Mouse (Mus musculus) mouse trophoblast stem cell (cell line): ENCODE results near the gene Isca1.
"Not testable (repeated sequence)": the region's sequence is repeated elsewhere in the genome, so short reads cannot be mapped to it uniquely, and the experiment has no call there.

Source experiments
- in situ Hi-C, 2 experiments: fragments of 300-500 bp; cut with MseI, MboI; formaldehyde crosslinking; loops; 2 replicates in 1 of 2; 3 replicates in 1 of 2; pipeline ENCODE4 v1.15.1; 2025

Isca1 gene

DNA sequence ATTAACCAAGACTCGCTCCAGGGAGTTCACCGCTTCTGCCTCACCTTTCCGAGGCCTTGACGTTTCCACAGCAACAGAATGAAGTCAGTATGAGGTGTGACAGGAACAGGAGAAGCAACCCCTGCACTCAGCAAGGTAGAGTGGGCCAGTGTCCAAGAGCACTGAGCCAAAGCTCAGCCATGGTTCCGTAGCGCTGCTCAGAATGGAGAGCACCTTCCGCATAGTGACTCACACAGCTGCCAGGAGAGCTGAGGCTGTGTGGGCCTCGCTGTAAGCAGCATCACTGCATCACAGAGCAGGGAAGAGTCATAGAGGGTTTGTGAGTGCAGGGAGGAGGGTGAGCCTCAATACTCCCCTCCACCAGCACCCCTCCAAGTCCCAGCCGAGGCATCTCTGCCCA lies 22.9 kb downstream of the Isca1 start, which contains the start of gene 1700014D04Rik:
1700014D04Rik (minus strand) TSS at position 42 of the 400 bp plus-strand sequence.
- in situ Hi-C loops = no loop called here

DNA sequence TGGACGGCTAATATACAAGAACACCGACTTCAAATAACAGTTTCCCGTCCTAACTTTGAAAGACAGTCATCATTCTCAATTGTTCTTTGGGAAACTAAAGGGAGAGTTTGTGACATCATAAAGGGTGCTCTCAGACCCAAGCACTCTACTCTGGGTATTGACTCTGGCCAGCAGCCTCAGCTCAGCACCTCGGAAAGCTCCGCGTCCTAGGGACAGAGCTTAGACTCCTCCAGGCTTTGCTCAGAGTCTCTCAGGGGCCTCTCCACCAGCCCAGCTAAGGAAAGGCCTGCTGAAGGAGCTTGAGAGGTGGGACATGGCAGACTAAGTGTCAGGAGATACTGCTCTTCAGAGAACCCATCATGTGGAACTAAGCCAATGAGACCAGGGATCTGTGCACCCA lies 23.4 kb downstream of the Isca1 start:
- in situ Hi-C loops = no loop called here

DNA sequence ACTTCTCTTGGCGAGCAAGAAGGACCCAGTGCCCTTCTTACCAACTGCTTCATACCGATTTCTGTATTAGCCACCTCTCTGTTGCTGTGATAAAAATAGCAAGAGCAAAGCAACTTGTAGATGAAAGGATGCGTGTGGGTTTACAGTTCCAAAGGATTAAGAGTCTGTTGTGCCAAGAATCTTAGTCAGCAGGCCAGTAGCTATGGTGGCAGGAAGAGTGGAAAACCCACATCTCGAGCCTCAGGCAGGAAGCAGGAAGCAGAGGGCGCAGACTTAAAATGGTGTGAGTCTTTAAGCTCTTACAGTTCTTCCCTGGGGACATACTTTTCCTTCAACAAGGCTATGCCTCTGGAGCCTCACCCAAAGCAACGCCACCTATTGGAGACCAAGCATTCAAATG lies 24.1 kb downstream of the Isca1 start:
- in situ Hi-C loops = no loop called here

DNA sequence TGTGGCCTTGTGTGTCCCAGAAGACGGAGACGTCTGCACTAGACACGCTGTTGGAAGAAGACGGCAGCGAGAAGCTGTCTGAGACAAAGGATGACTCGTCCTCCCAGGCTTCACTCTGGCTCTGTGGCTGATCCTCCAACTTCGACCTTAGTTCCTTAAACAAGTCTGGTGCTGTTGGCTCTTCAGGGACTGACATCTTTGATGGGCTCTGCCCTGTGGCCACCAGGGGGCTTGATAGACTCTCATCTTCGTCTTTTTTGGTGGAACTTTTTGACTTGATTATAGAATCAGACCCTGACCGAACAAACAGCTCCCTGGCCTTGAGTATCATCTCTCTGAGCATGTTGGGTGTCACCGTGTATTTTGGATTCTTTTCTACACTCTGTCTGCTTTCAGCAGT lies 27.9 kb downstream of the Isca1 start:
- in situ Hi-C loops = no loop called here

GRCm38 (mm10) chr13:59741096-59741495 lies 28.5 kb downstream of the Isca1 start:
- in situ Hi-C loops = no loop called here

GRCm38 (mm10) chr13:59739397-59739796 lies 30.2 kb downstream of the Isca1 start:
- in situ Hi-C loops = no loop called here

- in situ Hi-C loops = no loop called here
Observed at GRCm38 (mm10) chr13:59738455-59738854, 31.2 kb downstream of the Isca1 start.

GRCm38 (mm10) chr13:59735190-59735589 lies 34.4 kb downstream of the Isca1 start:
- in situ Hi-C loops = no loop called here

DNA sequence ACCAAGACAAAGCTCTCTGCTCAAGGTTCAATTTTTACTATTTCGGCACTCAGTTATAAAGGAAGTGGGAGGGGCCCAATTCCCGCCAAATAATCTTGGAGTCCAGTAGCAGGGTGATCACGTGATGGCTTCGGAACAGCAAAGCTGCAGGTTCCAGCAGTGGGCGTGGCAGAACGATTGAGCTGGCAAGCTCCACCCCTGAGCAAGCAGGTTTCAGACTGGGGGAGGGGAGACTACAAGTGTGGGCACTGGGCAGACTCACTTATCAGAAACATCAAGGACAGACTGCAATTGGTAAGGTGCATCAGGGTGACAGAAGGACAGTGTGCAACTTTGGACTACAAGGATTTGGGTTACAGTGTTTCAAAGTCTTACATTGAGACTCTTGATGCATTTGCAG lies 35.3 kb downstream of the Isca1 start:
- in situ Hi-C loops = not testable (repeated sequence)

DNA sequence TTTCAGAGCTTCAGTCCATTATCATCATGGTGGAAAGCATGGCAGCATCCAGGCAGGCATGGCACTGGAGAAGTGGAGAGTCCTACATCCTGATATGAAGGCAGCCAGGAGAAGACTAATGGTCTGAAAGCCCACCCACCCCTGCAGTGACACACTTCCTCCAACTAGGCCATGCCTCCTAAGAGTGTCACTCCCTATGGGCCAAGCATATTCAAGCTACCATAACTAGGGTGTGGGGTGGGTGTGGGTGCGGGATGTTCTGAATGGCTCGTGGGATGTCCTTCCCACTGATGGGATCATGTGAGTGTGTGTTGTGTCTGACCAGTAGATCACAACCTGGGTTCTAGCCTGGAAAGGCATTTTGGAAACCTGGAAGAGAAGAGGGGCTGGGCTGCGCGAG lies 35.7 kb downstream of the Isca1 start:
- in situ Hi-C loops = no loop called here

DNA sequence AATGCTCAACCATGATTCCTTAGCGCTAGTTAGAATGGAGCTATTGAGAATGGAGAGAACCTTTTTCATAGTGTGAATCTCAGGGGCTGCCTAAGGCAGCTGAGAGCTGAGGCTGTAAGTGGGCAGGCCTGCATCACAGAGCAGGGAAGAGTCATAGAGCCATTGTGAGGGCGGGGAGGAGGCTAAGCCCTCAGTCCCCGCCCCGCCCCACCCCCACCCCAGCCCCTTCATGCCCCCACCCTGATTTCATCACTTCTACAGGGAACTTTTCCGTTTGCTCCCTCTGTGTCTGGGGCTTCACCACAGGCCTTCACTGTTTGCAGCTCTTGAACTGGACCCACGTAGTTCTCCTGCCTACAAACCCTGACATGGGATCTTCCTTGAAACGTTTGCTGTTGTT lies 38.0 kb downstream of the Isca1 start, which contains the start of gene Spata31d1d:
Spata31d1d (minus strand) TSS at position 101 of the 400 bp plus-strand sequence.
- in situ Hi-C loops = no loop called here

- in situ Hi-C loops = no loop called here
Observed at GRCm38 (mm10) chr13:59728378-59729093, 41.1 kb downstream of the Isca1 start.

GRCm38 (mm10) chr13:59726139-59726867 lies 43.3 kb downstream of the Isca1 start:
- in situ Hi-C loops = no loop called here

DNA sequence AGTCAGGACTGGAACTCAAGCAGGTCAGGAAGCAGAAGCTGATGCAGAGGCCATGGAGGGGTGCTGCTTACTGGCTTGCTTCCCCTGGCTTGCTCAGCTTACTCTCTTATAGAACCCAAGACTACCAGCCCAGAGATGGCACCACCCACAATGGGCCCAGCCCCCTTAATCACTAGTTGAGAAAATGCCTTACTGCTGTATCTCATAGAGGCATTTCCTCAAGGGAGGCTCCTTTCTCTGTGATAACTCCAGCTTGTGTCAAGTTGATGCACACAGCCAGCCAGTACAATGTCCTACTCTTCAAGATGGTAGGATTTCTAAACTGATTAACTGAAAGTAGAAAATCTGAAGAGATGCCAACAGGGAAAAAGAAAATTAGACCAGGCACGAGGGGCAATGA lies 47.5 kb downstream of the Isca1 start:
- in situ Hi-C loops = not testable (repeated sequence)

DNA sequence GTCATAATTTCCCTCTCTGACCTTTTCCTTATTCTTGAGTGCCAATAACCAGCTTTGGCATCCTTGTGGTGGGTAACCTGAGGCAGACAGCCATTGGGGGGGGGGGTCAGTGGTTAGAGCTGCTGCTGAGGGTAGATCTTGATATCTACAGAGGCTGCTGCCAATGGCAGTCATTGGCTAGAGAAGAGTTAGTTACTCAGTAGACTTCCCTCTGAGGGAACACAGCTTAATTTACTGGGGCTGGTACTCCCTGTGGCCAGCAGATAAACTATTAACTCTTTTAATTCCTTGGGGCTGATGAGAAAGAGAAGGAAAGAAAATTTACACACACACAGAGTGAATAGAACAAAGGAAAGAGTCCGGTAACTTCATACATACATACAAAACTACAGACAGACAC lies 50.1 kb downstream of the Isca1 start:
- in situ Hi-C loops = no loop called here

DNA sequence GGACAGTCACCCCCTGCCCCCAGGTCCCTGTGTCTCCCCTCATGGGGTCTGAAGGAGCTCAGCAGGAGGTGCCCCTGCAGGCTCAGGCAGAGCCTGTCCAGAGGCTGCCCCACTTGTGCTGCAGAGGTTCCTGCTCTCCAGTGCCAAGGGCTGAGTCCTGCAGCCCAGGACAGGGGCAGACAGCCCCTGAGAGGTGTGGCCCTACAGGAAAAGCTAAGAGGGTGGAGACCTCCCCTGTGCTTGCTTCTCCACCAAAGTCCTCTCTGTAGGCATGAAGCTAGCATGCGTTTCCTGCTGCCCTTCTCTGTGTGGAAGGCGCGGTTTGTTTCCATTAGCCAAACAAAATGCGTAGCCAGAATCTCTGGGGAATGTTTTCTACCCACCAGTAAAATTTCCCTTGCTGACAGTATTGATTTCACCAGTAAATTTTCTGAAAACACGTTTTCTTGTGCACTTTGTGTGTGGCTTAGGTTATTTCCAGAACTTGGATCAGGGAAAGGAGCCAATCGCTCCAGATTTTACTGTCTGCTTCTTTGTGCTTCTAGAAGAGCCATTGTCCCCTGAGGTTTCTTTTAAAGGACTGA lies 50.7 kb downstream of the Isca1 start:
- in situ Hi-C loops = not testable (repeated sequence)

DNA sequence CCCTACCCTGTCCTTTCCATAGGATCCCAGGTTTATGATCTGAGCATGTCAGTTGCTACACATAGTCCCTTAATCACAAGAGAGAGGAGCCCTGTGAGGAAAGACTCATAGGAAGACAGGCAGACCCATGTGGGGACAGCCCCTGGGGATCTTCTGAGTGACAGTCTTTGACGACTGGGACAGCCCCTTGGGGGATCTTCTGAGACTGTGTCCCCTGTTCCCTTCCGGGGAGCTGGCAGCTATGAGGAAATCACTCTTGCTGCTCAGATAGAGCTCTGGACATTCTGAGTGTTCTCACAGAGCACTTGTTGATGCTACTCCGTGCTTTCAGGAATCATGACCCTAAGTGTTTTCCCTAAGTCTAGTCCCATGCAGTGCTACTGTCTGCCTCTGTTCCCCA lies 55.9 kb downstream of the Isca1 start:
- in situ Hi-C loops = no loop called here

GRCm38 (mm10) chr13:59711984-59712383 lies 57.6 kb downstream of the Isca1 start, which contains the start of gene Spata31d1b:
Gene Spata31d1b, plus strand, starts transcription at chr13:59712284.
- in situ Hi-C loops = not testable (repeated sequence)

DNA sequence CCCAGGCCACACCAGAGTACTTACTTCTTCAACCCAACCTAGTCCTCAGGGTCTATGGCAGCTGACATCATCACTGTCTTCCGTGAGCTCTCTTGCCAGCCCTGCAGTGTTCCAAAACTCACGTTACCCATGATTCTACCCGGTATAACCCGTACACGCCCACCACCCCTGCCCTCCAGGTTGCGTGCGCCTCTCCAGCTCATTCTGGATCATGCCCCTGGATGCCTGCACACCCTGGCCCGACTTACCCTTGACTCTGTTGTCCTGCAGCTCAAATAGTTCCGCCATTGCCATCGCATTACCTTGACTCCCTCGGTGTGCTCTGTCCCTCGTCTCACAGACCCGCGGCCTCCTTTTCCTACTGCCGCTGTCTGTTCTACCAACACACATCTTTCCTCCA lies 59.4 kb downstream of the Isca1 start, which contains the start of gene Spata31d1a:
Spata31d1a (minus strand) TSS at position 101 of the 400 bp plus-strand sequence.
- in situ Hi-C loops = no loop called here
